Comparison of ENCODE assay signal across 9 mouse cellular contexts in genomic region chr17:8165608-8165945, GRCm38 (mm10). TPM values are rescaled to one million over a fixed set of nuclear protein-coding genes. Genes with fewer than 3 reads are reported as not detected.
DNase-seq lines count a peak whose midpoint lies in the region; ATAC-seq and TF ChIP-seq lines count a peak whose summit lies in the region.
"Not testable (repeated sequence)": the region's sequence is repeated elsewhere in the genome, so short reads cannot be mapped to it uniquely, and the experiment has no call there.
"Had no signal": no experiment of that assay in that cellular context is flagged by ENCODE, and none has a peak within 500 bp of the region (broad histone marks: within the 10 kb centered on the region; RNA-seq: fewer than 3 reads in every experiment).

No protein-coding gene starts in this region.

- H3K4me2 ChIP-seq in heart, embryonic 14.5 days (ENCODE audit: low read length) = peak overlapping the region; percentile 52
- H3K4me2 ChIP-seq in kidney, embryonic 14.5 days (replicated peaks; ENCODE audit: low read depth, low read length) = not testable (repeated sequence)
- peak overlapping the region; percentile 60 for H3K4me2 ChIP-seq in liver, embryonic 14.5 days (ENCODE audit: low read depth)
- H3K4me2 ChIP-seq in midbrain, postnatal 0 days (ENCODE audit: low read depth, low read length, poor library complexity, severe bottlenecking) = peak overlapping the region; percentile 34; the same call in 1 of the 2 replicates
- peak overlapping the region; percentile 30; the same call in 1 of the 2 replicates for H3K4me2 ChIP-seq in stomach, embryonic 14.5 days (replicated peaks; ENCODE audit: low read depth, low read length)

- not testable (repeated sequence) for H3K9me3 ChIP-seq in E14TG2a.4 (ENCODE audit: low read length); forebrain, embryonic 10.5 days; heart, embryonic 14.5 days (ENCODE audit: control insufficient read depth, low read length); kidney, embryonic 14.5 days (ENCODE audit: control insufficient read depth, low read length); liver, embryonic 14.5 days (ENCODE audit: control insufficient read depth, low read length); midbrain, postnatal 0 days (ENCODE audit: low read length); stomach, embryonic 14.5 days (ENCODE audit: control insufficient read depth, low read depth, low read length)

- H3K9ac ChIP-seq in heart, embryonic 14.5 days (ENCODE audit: low read length) = peak overlapping the region; percentile 71
- H3K9ac ChIP-seq in kidney, embryonic 14.5 days (ENCODE audit: low read depth, low read length) = peak overlapping the region; percentile 60
- peak overlapping the region; percentile 67 for H3K9ac ChIP-seq in liver, embryonic 14.5 days (replicated peaks)
- H3K9ac ChIP-seq in midbrain, postnatal 0 days (replicated peaks; ENCODE audit: low read length, poor library complexity, severe bottlenecking); stomach, embryonic 14.5 days (replicated peaks; ENCODE audit: low read depth, low read length): not testable (repeated sequence)

- DNase-seq in c-Kit-positive CD71-positive TER-119-positive erythroid progenitor cells, embryonic 14.5 days (ENCODE audit: low spot score) = peak; percentile 11
- not testable (repeated sequence) for DNase-seq in forebrain, embryonic 10.5 days (ENCODE audit: extremely low spot score, low spot score); liver, embryonic 14.5 days (ENCODE audit: low read depth in 3 of 3, low spot score in 3 of 3); midbrain, postnatal 0 days (ENCODE audit: low spot score)

- ATAC-seq in heart, embryonic 14.5 days (ENCODE audit: insufficient number of reproducible peaks, insufficient read depth, low FRiP score, low read depth); kidney, embryonic 14.5 days (ENCODE audit: low FRiP score, low TSS enrichment); midbrain, postnatal 0 days (ENCODE audit: low FRiP score); stomach, embryonic 14.5 days (ENCODE audit: insufficient number of reproducible peaks, insufficient read depth, low FRiP score, low read depth): not testable (repeated sequence)
- ATAC-seq in liver, embryonic 14.5 days (ENCODE audit: insufficient read depth) = peak; percentile 51; the same call in 1 of the 2 replicates

- not testable (repeated sequence) for H3K4me1 ChIP-seq in E14TG2a.4 (replicated peaks; ENCODE audit: low read depth, low read length); forebrain, embryonic 10.5 days; heart, embryonic 14.5 days (ENCODE audit: control insufficient read depth in 2 of 2, insufficient read depth in 2 of 2, low read length in 2 of 2); kidney, embryonic 14.5 days (ENCODE audit: control insufficient read depth, insufficient read depth, low read length); liver, embryonic 14.5 days (replicated peaks; ENCODE audit: control insufficient read depth in 2 of 2, insufficient read depth in 2 of 2, low read length in 1 of 2); midbrain, postnatal 0 days (ENCODE audit: insufficient read depth, low read length); stomach, embryonic 14.5 days (ENCODE audit: control insufficient read depth, insufficient read depth, low read length)

- H3K4me3 ChIP-seq in E14TG2a.4 (replicated peaks; ENCODE audit: low read length) = peak overlapping the region; percentile 80
- peak overlapping the region; percentile 59 for H3K4me3 ChIP-seq in forebrain, embryonic 10.5 days
- peak overlapping the region; percentile 48 to 67 for H3K4me3 ChIP-seq in heart, embryonic 14.5 days (ENCODE audit: control insufficient read depth in 1 of 2, insufficient read depth in 1 of 2, low read depth in 1 of 2, low read length in 2 of 2)
- H3K4me3 ChIP-seq in kidney, embryonic 14.5 days (ENCODE audit: low read length) = peak overlapping the region; percentile 46
- H3K4me3 ChIP-seq in liver, embryonic 14.5 days (ENCODE audit: insufficient read depth in 1 of 2, low read depth in 2 of 2, low read length in 2 of 2) = peak overlapping the region; percentile 60 to 68
- H3K4me3 ChIP-seq in midbrain, postnatal 0 days (ENCODE audit: low read depth, low read length) = peak overlapping the region; percentile 40
- H3K4me3 ChIP-seq in stomach, embryonic 14.5 days (ENCODE audit: low read depth, low read length) = peak overlapping the region; percentile 37

- not testable (repeated sequence) for TF ChIP-seq EP300 in liver, embryonic 14.5 days (IDR thresholded peaks at IDR 0.05; ENCODE audit: low read depth)

- H3K36me3 ChIP-seq in E14TG2a.4 (ENCODE audit: insufficient read depth, low read length) = peaks cover 29% of the 10 kb centered on the region
- H3K36me3 ChIP-seq in forebrain, embryonic 10.5 days (replicated peaks) = peaks cover 21% of the 10 kb centered on the region
- H3K36me3 ChIP-seq in heart, embryonic 14.5 days (ENCODE audit: control insufficient read depth, insufficient read depth, low read length) = peaks cover 20% of the 10 kb centered on the region
- H3K36me3 ChIP-seq in kidney, embryonic 14.5 days (ENCODE audit: control insufficient read depth, insufficient read depth, low read length) = peaks cover 16% of the 10 kb centered on the region
- H3K36me3 ChIP-seq in liver, embryonic 14.5 days (replicated peaks; ENCODE audit: control insufficient read depth, insufficient read depth, low read depth) = peaks cover 11% of the 10 kb centered on the region
- H3K36me3 ChIP-seq in midbrain, postnatal 0 days (ENCODE audit: insufficient read depth, low read length) = not testable (repeated sequence)
- H3K36me3 ChIP-seq in stomach, embryonic 14.5 days (ENCODE audit: control insufficient read depth, insufficient read depth, low read length) = peaks cover 12% of the 10 kb centered on the region; the same call in 1 of the 2 replicates

- not testable (repeated sequence) for H3K27me3 ChIP-seq in E14TG2a.4 (ENCODE audit: insufficient read depth, low read length); forebrain, embryonic 10.5 days (ENCODE audit: poor library complexity, severe bottlenecking); heart, embryonic 14.5 days (ENCODE audit: control insufficient read depth, insufficient read depth, low read length); kidney, embryonic 14.5 days (ENCODE audit: control insufficient read depth, insufficient read depth, low read length); liver, embryonic 14.5 days (ENCODE audit: control insufficient read depth, insufficient read depth, low read length); midbrain, postnatal 0 days (ENCODE audit: insufficient read depth, low read length); stomach, embryonic 14.5 days (ENCODE audit: control insufficient read depth, insufficient read depth, low read length)

- H3K27ac ChIP-seq in forebrain, embryonic 10.5 days = peak overlapping the region; percentile 89
- 0 out of 4 replicates have a peak overlapping the region, but pooled peaks of 1 of the 2 experiments have one; percentile 33 for H3K27ac ChIP-seq in heart, embryonic 14.5 days (replicated peaks in 1 of 2; ENCODE audit: control insufficient read depth in 1 of 2, insufficient read depth in 1 of 2, low read depth in 2 of 2, low read length in 2 of 2)
- not testable (repeated sequence) for H3K27ac ChIP-seq in kidney, embryonic 14.5 days (ENCODE audit: low read depth, low read length); liver, embryonic 14.5 days; midbrain, postnatal 0 days (ENCODE audit: low read depth, low read length); stomach, embryonic 14.5 days (ENCODE audit: low read length)

- TF ChIP-seq CTCF in E14TG2a.4 (conservative IDR thresholded peaks at IDR 0.05; ENCODE audit: low read length); liver, embryonic 14.5 days (IDR thresholded peaks at IDR 0.05; ENCODE audit: low read depth); midbrain, postnatal 0 days (IDR thresholded peaks at IDR 0.05): not testable (repeated sequence)

- WGBS in forebrain, embryonic 10.5 days = under 1% methylated on average over 42 of the region's 42 CpGs
- WGBS in heart, embryonic 14.5 days = 0% methylated on average over 30 of the region's 42 CpGs
- WGBS in kidney, embryonic 14.5 days = under 1% methylated on average over 31 of the region's 42 CpGs
- WGBS in liver, embryonic 14.5 days (ENCODE audit: insufficient replicate concordance) = under 1% methylated on average over 39 of the region's 42 CpGs
- 3% methylated on average over 31 of the region's 42 CpGs for WGBS in midbrain, postnatal 0 days
- 1% methylated on average over 29 of the region's 42 CpGs for WGBS in stomach, embryonic 14.5 days

RNA-seq across cellular contexts. Expression of gene Fgfr1op, which starts 0.3 kb away (rescaled TPM):
- 57.7 and 60.9 TPM in 2 replicates for polyA plus RNA-seq in forebrain, embryonic 10.5 days (2016; fragmentation: Nextera tagmentation; extraction: Ambion mirVana)
- polyA plus RNA-seq in heart, embryonic 14.5 days (2014; fragmentation: Nextera tagmentation; extraction: Ambion mirVana) = 24.4 and 27.2 TPM in 2 replicates
- 31.1 and 50.4 TPM in 2 replicates for polyA plus RNA-seq in kidney, embryonic 14.5 days (2014; fragmentation: Nextera tagmentation; extraction: Ambion mirVana)
- polyA plus RNA-seq in liver, embryonic 14.5 days (2012; rRNA removed) = 2.8 and 5.6 TPM in 2 replicates
- 10.5 and 11.8 TPM in 2 replicates for polyA plus RNA-seq in liver, embryonic 14.5 days (2014; fragmentation: Nextera tagmentation; extraction: Ambion mirVana)
- 13.2 and 19.1 TPM in 2 replicates for total RNA-seq in midbrain, postnatal 0 days (2014; rRNA removed)
- 16.6 and 17.9 TPM in 2 replicates for polyA plus RNA-seq in midbrain, postnatal 0 days (2015; fragmentation: Nextera tagmentation; extraction: Ambion mirVana)
- polyA plus RNA-seq in stomach, embryonic 14.5 days (2014; fragmentation: Nextera tagmentation; extraction: Ambion mirVana) = 41.0 and 41.4 TPM in 2 replicates

RNA-seq across cellular contexts. Expression of gene Rnaset2a, which starts 17.7 kb away (rescaled TPM):
- 14.6 and 17.0 TPM in 2 replicates for polyA plus RNA-seq in forebrain, embryonic 10.5 days (2016; fragmentation: Nextera tagmentation; extraction: Ambion mirVana)
- 39.7 and 43.1 TPM in 2 replicates for polyA plus RNA-seq in heart, embryonic 14.5 days (2014; fragmentation: Nextera tagmentation; extraction: Ambion mirVana)
- polyA plus RNA-seq in kidney, embryonic 14.5 days (2014; fragmentation: Nextera tagmentation; extraction: Ambion mirVana) = 35.3 and 37.9 TPM in 2 replicates
- 9.8 and 13.5 TPM in 2 replicates for polyA plus RNA-seq in liver, embryonic 14.5 days (2012; rRNA removed)
- polyA plus RNA-seq in liver, embryonic 14.5 days (2014; fragmentation: Nextera tagmentation; extraction: Ambion mirVana) = 14.9 and 16.2 TPM in 2 replicates
- total RNA-seq in midbrain, postnatal 0 days (2014; rRNA removed) = 12.9 and 17.4 TPM in 2 replicates
- 12.6 and 15.1 TPM in 2 replicates for polyA plus RNA-seq in midbrain, postnatal 0 days (2015; fragmentation: Nextera tagmentation; extraction: Ambion mirVana)
- polyA plus RNA-seq in stomach, embryonic 14.5 days (2014; fragmentation: Nextera tagmentation; extraction: Ambion mirVana) = 30.8 and 35.5 TPM in 2 replicates

RNA-seq across cellular contexts. Expression of gene Gm49673, which starts 18.0 kb away (rescaled TPM):
- 0.22 and 0.31 TPM in 2 replicates for polyA plus RNA-seq in forebrain, embryonic 10.5 days (2016; fragmentation: Nextera tagmentation; extraction: Ambion mirVana)
- polyA plus RNA-seq in heart, embryonic 14.5 days (2014; fragmentation: Nextera tagmentation; extraction: Ambion mirVana) = not detected in 2 replicates
- 0.27 and 0.58 TPM in 2 replicates for polyA plus RNA-seq in kidney, embryonic 14.5 days (2014; fragmentation: Nextera tagmentation; extraction: Ambion mirVana)
- 0.08 TPM in 1 of 2 replicates, not detected in the other for polyA plus RNA-seq in liver, embryonic 14.5 days (2012; rRNA removed)
- not detected in 2 replicates for polyA plus RNA-seq in liver, embryonic 14.5 days (2014; fragmentation: Nextera tagmentation; extraction: Ambion mirVana)
- total RNA-seq in midbrain, postnatal 0 days (2014; rRNA removed) = 3.5 and 5.8 TPM in 2 replicates
- 0.48 TPM in 1 of 2 replicates, not detected in the other for polyA plus RNA-seq in midbrain, postnatal 0 days (2015; fragmentation: Nextera tagmentation; extraction: Ambion mirVana)
- 0.13 TPM in 1 of 2 replicates, not detected in the other for polyA plus RNA-seq in stomach, embryonic 14.5 days (2014; fragmentation: Nextera tagmentation; extraction: Ambion mirVana)
- total RNA-seq: megakaryocyte-erythroid progenitor cell, adult 5-6 weeks had no signal
